Mouse (Mus musculus): ENCODE results near the gene Cenpc1.

The Cenpc1 gene

GRCm38 (mm10) chr5:86065101-86065875, at the start of gene Cenpc1:
TSS of gene Cenpc1 (minus strand) at chr5:86065583.
- DNase-seq (ENCODE audit: low spot score) = peak; percentile 96

- no peak for DNase-seq (ENCODE audit: low spot score)
Measured at GRCm38 (mm10) chr5:86113997-86114396, 48.6 kb upstream of the Cenpc1 start.

DNA sequence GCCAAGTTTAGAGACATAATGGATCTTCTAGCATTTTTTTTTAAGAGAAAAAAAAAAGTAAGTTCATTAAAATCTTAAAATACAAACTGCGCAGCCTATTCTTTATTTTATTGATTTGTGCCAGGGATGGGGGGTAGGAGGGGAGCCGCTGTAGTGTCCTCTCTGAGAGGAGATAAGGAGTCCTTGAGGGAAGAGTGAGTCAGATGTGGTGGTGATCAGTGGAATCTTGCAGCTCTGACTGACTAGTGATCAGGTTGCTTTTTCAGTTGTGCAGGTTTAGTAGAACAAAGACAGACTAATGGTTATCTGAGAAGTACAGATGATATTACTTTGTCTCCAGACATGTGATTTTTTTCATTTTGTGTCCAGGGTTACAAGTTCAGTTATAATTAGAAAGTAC, 47.7 kb upstream of the Cenpc1 start:
- DNase-seq (ENCODE audit: low spot score) = no peak

DNA sequence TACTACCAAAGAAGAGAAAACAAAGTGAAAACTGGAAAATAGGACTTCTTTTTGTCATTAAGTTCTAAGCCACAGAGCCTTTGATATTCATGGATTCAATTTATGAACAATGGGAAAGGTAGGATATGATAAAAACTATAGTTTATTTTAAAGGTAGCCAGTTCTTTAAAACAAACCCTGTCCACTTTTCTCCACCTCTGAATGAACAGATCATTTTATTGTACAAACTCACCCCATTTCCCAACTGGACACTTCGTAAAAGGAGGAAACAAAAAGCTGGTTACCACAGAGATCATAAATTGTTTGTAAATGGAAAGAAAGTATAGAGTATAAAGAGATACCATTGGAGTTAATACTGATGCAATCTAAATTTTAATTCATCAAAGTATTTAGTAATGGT, 45.7 kb upstream of the Cenpc1 start:
- no peak for DNase-seq (ENCODE audit: low spot score)

GRCm38 (mm10) chr5:86106610-86107009, 41.2 kb upstream of the Cenpc1 start:
- no peak for DNase-seq (ENCODE audit: low spot score)

GRCm38 (mm10) chr5:86102176-86102575, 36.8 kb upstream of the Cenpc1 start:
- DNase-seq (ENCODE audit: low spot score) = no peak

DNA sequence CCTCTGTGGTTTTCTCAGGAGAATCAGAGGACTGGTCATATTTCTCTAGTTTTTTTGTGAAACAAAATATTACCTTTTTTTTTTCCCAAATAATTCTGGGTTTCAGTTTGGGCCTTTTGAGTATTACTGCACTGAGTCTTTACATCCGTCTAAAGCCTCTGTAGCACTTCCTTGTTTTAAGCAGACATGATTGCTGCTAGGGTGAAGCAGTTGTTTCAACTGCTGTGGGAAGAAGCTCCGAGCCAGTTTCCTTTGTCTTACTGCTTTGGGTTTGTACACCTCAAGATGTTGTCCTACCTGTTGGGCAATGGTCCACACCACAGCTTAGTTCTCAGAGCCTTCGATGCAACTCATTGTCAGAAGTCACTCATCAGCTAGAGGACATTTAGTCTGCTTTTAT, 35.2 kb upstream of the Cenpc1 start:
- no peak for DNase-seq (ENCODE audit: low spot score)

GRCm38 (mm10) chr5:86098988-86099387, 33.6 kb upstream of the Cenpc1 start:
- DNase-seq (ENCODE audit: low spot score) = no peak

- DNase-seq (ENCODE audit: low spot score) = no peak
Measured at GRCm38 (mm10) chr5:86094754-86095153, 29.4 kb upstream of the Cenpc1 start.

DNA sequence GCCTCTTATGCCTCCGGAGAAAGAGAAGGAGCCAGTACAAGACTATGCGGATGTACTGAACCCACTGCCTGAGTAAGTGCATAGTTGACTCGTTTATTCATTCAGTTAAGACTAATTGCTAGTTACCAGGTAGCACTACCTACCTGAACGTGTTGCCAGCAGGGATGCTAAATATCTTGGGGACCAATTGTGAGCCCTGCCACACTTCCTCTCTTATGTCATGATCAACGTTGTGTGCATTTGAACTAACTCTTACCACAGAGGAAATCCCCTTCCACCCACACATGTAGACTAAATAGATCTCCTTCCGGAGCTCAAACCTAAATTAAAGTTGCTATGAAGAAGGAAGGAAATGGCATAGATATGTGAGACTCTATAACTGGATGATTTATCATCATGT, 21.4 kb upstream of the Cenpc1 start:
- no peak for DNase-seq (ENCODE audit: low spot score)

- no peak for DNase-seq (ENCODE audit: low spot score)
Measured at GRCm38 (mm10) chr5:86084979-86085378, 19.6 kb upstream of the Cenpc1 start.

DNA sequence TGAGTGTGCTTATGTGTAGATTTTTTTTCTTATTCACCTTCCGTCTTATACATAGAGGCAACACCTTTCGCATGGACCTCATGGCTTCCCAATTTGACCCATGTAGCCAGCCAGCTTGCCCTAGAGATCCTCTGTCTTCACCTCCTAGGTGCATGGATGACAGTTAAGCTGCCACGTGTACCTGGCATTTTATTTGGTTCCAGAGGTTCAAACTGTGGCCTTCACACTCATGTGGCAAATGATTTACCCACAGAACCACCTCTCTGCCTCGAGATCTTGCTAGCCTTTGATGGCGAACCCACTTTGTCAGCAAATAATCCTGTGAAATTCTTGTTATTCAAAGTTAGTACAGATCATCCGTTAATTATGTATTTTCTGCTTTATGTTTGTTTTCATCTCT, 18.6 kb upstream of the Cenpc1 start:
- DNase-seq (ENCODE audit: low spot score) = no peak

GRCm38 (mm10) chr5:86078720-86079334, 13.4 kb upstream of the Cenpc1 start:
- DNase-seq (ENCODE audit: low spot score) = no peak

DNA sequence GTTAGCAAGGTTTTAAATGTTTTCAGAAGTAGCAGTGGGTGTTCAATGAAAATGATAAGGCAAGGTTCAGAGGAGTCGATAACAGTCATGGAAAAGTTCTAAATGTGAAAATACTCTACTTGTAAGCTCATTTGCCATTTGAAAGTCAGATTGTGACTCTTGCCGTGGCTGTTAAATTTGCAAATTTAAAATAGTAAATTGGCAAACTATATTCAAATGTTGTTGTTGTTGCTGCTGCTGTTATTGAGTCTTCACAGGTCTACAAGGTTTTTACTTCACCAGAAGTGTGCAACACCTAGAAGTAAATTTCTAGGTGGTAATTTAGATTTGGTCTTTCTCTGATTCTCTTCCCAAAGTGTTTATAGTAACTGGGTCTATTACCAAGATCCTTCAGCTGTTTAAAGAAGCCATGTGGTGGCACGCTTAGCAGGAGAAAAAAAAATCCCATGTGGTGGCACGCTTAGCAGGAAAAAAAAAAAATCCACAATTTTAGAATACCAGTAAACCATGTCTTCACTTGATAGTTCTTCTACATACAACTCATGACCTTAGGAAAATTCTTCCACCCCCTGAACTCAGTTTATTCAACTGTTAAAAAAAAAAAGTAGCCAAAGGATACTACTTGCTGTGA, 7.5 kb upstream of the Cenpc1 start:
- DNase-seq (ENCODE audit: low spot score) = no peak

GRCm38 (mm10) chr5:86071538-86071937, 6.2 kb upstream of the Cenpc1 start, which contains the start of gene Stap1:
TSS of gene Stap1 (plus strand) at chr5:86071746.
- no peak for DNase-seq (ENCODE audit: low spot score)

GRCm38 (mm10) chr5:86069121-86069520, 3.7 kb upstream of the Cenpc1 start:
- DNase-seq (ENCODE audit: low spot score) = no peak

DNA sequence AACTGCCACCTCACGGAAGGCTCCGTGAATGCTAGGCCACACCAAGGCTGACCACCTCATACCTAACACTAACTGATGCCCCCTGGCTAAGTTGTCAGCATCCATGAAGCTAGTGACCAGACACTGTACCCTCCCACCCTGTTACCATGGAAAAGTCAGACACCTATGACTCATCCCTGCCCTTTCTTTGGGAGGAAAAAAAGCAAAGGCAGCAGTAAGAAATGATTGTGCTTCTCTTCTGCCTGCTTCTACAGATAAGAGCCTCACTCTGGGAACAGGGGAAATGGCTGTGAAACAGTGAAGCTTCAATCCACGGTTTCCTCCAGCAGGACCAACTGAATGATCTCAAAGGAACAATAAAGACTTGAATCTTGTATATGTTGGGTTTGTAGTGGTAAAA, 3.1 kb upstream of the Cenpc1 start:
- peak; percentile 49 for DNase-seq (ENCODE audit: low spot score)

DNA sequence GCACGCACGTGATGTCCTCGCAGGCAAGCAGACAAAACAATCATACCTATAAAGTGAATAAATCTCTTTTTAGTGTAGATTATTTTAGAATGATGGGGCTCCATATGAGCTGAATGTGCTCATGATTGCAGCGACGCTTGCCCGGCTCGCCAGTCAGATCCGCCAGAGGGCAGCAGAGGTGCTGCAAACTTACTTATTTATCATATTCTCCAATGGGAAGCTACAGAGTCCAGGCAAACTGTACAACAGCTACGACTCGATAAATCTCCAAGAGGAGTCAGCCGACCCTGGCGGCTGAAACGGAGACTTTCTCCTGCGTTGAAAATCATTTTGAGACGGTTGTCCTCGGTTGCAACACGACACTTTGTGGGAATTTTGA, 1.2 kb upstream of the Cenpc1 start:
- peak; percentile 91 for DNase-seq (ENCODE audit: low spot score)

DNA sequence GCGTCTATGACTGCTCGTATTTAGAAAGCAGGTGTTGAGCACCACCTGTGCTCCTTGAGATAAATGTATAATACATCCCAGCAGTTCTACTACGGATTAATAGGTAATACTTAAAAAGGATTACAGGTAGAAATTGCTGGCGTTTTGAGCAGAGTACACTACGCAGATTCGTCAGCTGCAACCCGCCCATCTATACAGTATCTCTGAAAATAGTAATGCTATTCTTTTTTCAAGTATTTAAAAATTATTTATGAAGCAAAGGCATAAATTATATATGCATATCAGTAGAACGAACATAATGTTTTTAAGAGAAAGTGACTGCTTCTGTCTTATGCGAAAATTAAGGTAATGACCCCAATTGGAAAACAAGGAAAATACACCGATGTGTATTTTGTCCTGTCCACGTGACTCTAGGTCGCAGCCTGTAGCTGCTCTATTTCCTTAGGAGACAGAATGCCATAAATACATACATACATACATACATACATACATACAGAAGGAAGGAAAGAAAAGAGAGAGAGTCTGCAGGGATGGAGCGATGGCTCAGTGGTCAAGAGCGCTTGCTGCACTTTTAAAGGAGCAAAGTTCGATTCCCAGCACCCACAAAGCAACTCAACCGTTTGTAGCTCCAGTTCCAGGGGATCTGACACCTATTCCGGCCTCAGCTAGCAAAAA, 630 bp upstream of the Cenpc1 start:
- peak; percentile 58 for DNase-seq (ENCODE audit: low spot score)

DNA sequence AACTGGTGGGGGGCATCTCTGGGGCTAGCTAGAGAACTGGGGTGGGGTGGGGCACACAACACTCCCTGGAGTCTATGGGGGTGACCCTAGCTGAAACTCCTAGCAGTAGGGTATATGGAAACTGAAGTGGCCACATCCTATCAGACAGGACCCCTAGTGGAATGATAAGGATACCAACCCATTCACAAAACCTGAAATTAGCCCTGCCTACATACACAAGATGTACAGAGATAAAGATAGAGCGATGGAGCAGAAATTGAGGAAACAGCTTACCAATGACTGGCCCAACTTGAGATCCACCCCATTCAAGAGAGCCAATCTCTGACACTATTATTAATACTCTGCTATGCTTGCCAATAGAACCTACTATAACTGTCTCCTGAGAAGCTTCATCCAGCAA, 1.9 kb downstream of the Cenpc1 start:
- no peak for DNase-seq (ENCODE audit: low spot score)

DNA sequence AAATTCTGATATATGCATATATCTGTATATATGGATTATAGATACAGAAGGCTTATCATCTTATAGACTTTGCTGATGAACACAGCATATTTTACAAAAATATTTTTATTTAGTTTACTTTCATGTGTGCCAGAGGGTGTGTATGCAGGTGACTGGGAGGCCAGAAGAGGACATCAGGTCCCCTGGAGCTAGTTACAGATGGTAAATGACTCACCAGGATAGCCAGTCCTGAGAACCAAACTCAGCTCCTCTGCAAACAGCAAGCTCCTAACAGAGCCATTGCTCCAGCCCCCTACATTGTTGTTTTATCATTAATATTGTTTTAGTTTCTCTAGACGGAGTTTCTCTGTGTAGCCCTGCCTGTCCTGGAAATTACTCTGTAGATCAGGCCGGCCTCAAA, 35.6 kb downstream of the Cenpc1 start:
- DNase-seq (ENCODE audit: low spot score) = no peak

Data from MN1 (cell line).